In genomic region chr9:33070116-33070515, GRCm38 (mm10) we compare ENCODE assay signal across 13 mouse cellular contexts.
"Had no signal": no experiment of that assay in that cellular context is flagged by ENCODE, and none has a peak within 500 bp of the region (broad histone marks: within the 10 kb centered on the region; RNA-seq: fewer than 3 reads in every experiment).

No protein-coding gene starts in this region.

- H3K36me3 ChIP-seq: limb, embryonic 12.5 days; midbrain, embryonic 12.5 days; neural tube, embryonic 15.5 days had no signal

- H3K4me3 ChIP-seq: limb, embryonic 12.5 days; midbrain, embryonic 12.5 days; myocyte; neural tube, embryonic 15.5 days had no signal

- H3K4me2 ChIP-seq: limb, embryonic 12.5 days; midbrain, embryonic 12.5 days; neural tube, embryonic 15.5 days had no signal

- H3K9ac ChIP-seq: limb, embryonic 12.5 days; liver, embryonic 14.5 days; midbrain, embryonic 12.5 days; neural tube, embryonic 15.5 days had no signal

- H3K27ac ChIP-seq: limb, embryonic 12.5 days; liver, embryonic 14.5 days; midbrain, embryonic 12.5 days; neural tube, embryonic 15.5 days had no signal

- DNase-seq: kidney, adult 8-10 months; kidney, postnatal 25 days; liver; lung, adult 18-20 months; lung, postnatal 4 days; right cerebral cortex, adult 18-20 months; right cerebral cortex, postnatal 25 days; thymus, postnatal 36 days had no signal

- H3K27me3 ChIP-seq: limb, embryonic 12.5 days; midbrain, embryonic 12.5 days had no signal

- H3K4me1 ChIP-seq: midbrain, embryonic 12.5 days; neural tube, embryonic 15.5 days had no signal
